Mouse (Mus musculus): ENCODE results near the gene Usp43. TPM values are rescaled to one million over a fixed set of nuclear protein-coding genes. Genes with fewer than 3 reads are reported as not detected.

Usp43 gene
- 0.24 TPM in 1 of 4 replicates, not detected in the others for total RNA-seq (2023)

GRCm38 (mm10) chr11:67921827-67922754, at the start of gene Usp43:
Gene Usp43, minus strand, starts transcription at chr11:67922153.

DNA sequence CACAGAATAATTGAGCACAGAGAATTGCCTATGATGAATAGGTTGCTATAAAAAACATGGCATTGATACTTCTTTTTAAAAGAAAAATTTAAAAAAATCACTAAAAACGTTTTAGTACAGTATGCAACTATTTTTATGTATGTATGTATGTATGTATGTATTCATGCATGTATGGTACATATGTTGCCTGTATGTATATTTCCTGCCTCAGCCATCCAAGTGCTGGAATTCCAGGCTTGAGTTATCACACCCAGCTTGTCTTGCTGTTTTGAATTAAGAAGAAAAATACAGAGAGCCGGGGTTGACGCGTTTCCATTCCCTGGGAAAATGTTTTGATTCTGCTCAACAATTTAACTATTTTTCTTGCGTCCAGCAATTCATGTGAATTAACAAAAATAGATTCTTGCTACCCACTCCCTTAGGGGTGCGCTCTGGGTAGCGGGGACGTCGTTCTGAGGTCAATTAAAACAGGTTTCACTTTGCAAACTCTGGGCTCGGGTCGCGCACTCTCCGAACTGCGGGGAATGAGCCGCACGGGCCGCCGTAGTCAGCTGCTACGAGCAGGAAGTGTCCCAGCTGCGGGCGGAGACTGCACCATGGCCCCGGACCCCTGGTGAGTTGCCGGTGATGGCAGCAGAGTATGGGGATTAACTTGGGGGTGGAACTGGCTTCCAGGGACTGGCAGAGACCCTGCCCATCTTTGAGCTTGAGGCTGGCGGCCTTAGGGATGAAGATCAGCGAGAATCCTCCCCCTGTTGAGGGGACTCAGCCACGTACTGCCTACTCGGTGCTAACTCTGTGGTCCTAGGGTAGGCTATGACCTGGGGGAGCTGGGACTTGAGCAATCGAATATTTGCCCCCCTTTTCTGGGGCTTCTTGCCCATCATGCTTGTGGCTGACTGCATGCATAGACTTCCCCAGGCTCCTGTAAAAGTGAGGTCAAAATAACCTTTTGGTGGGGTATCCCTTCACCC, 44.2 kb upstream of the Usp43 start, which contains the start of gene Stx8:
TSS of gene Stx8 (plus strand) at position 289 of the 974 bp plus-strand sequence.

GRCm38 (mm10) chr11:67965242-67965883, 43.4 kb upstream of the Usp43 start, which contains the start of gene Cfap52:
Gene Cfap52, minus strand, starts transcription at chr11:67965651.

Other genes with a start within 250 kb of the Usp43 start
- gene Rcvrn, start 226.8 kb downstream of the Usp43 start, total RNA-seq (2023): not detected in 4 replicates
- not detected in 4 replicates for gene Glp2r, start 151.0 kb downstream of the Usp43 start, total RNA-seq (2023)
- gene Gsg1l2, start 147.5 kb downstream of the Usp43 start, total RNA-seq (2023): not detected in 4 replicates
- not detected in 4 replicates for gene Dhrs7c, start 124.0 kb downstream of the Usp43 start, total RNA-seq (2023)
- gene Cfap52, start 43.5 kb upstream of the Usp43 start, total RNA-seq (2023): not detected in 4 replicates
- gene Stx8, start 44.0 kb upstream of the Usp43 start, total RNA-seq (2023): 31.2 to 35.5 TPM (median 33.8 TPM) in 4 replicates

Measured in B cell, adult 62 days (primary cell).